Mouse (Mus musculus) CH12.LX (cell line): Measurements from ENCODE around the gene Gm11492.

Source experiments
- CTCF ChIP-seq, 2 experiments: IDR thresholded peaks in 1 of 2; conservative IDR thresholded peaks in 1 of 2; 2 replicates each; pipeline ENCODE4 v1.5.1; 2011 to 2012; ENCODE audit warnings: low read depth in 2 of 2, low read length in 2 of 2, improper control_type of control experiment in 1 of 2, inconsistent platforms in 1 of 2, mild to moderate bottlenecking in 1 of 2, moderate library complexity in 1 of 2
- EP300 ChIP-seq: IDR thresholded peaks from 2 replicates; pipeline ENCODE4 v1.6.1; 2011; ENCODE audit warnings: low read length, improper control_type of control experiment
- GABPA ChIP-seq: IDR thresholded peaks from 2 replicates; pipeline ENCODE4 v1.6.1; 2012; ENCODE audit warnings: low read depth, low read length, improper control_type of control experiment, inconsistent platforms; ENCODE audit not compliant: insufficient replicate concordance
- KAT2A ChIP-seq: IDR thresholded peaks from 2 replicates; pipeline ENCODE4 v1.6.1; 2012; ENCODE audit warnings: low read length, improper control_type of control experiment, inconsistent platforms; ENCODE audit not compliant: insufficient replicate concordance
- MYC ChIP-seq: IDR thresholded peaks from 2 replicates; pipeline ENCODE4 v1.6.1; 2011; ENCODE audit warnings: low read depth, mild to moderate bottlenecking, improper control_type of control experiment, low read length
- NELFE ChIP-seq: IDR thresholded peaks from 2 replicates; pipeline ENCODE4 v1.6.1; 2011; ENCODE audit warnings: low read depth, low read length, improper control_type of control experiment
- POLR2A ChIP-seq: IDR thresholded peaks from 2 replicates; pipeline ENCODE4 v1.6.1; 2011; ENCODE audit warnings: low read depth, mild to moderate bottlenecking, improper control_type of control experiment, low read length
- UBTF ChIP-seq: IDR thresholded peaks from 2 replicates; pipeline ENCODE4 v1.6.1; 2012; ENCODE audit warnings: low read depth, mild to moderate bottlenecking, inconsistent platforms, low read length, improper control_type of control experiment, moderate library complexity

GRCm38 (mm10) chr11:87600322-87600853 lies 33.9 kb downstream of the Gm11492 start:
- TF ChIP-seq CTCF (conservative IDR thresholded peaks at IDR 0.05 in 1 of 2, IDR thresholded peaks at IDR 0.05 in 1 of 2; ENCODE audit: low read depth in 2 of 2, low read length in 2 of 2): no peak
- no peak for TF ChIP-seq UBTF
- TF ChIP-seq EP300: no peak
- TF ChIP-seq GABPA: no peak
- no peak for TF ChIP-seq POLR2A
- no peak for TF ChIP-seq KAT2A
- no peak for TF ChIP-seq MYC
- TF ChIP-seq NELFE: no peak
